In the genomic region with DNA sequence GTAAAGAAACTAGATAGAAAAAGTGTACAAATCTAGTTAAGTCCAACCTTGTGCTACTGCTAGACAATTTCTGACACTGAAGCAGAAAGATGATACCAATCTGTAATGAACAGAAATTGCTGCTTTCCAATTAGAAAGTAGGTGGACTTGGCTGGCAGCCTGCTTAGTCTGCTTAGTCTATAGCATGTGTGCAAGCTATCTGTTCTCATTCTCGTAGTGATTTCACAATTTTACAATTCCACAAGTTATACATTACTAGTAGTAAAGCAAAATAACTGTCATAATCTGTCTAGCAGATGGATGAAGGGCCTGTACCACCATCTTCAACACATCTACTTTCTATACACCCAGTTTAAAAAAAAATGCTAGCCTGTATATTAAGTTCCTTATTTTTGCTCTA, we compare ENCODE assay signal across 23 mouse cellular contexts.
A peak's percentile ranks its signal among the peaks of the same experiment; 100 is the strongest.
DNase-seq lines count a peak whose midpoint lies in the region; ATAC-seq and TF ChIP-seq lines count a peak whose summit lies in the region.
"Had no signal": no experiment of that assay in that cellular context is flagged by ENCODE, and none has a peak within 500 bp of the region (broad histone marks: within the 10 kb centered on the region; RNA-seq: fewer than 3 reads in every experiment).

No protein-coding gene starts in this region.

- no peak for TF ChIP-seq CTCF in forebrain, postnatal 0 days (IDR thresholded peaks at IDR 0.05; ENCODE audit: low read depth)
- TF ChIP-seq CTCF in layer of hippocampus, adult 2 months (conservative IDR thresholded peaks at IDR 0.05): no peak
- no peak for TF ChIP-seq CTCF in brain, embryonic 14.5 days (IDR thresholded peaks at IDR 0.05; ENCODE audit: borderline replicate concordance, extremely low read depth, insufficient read depth, insufficient read length)

- H3K27me3 ChIP-seq in forebrain, embryonic 14.5 days (replicated peaks; ENCODE audit: control insufficient read depth, insufficient read depth, low read length): no peaks in the 10 kb centered on the region
- no peaks in the 10 kb centered on the region for H3K27me3 ChIP-seq in forebrain, postnatal 0 days (ENCODE audit: insufficient read depth, low read length)
- H3K27me3 ChIP-seq: CH12.LX; embryonic facial prominence, embryonic 12.5 days; embryonic facial prominence, embryonic 15.5 days; forebrain, embryonic 15.5 days; hindbrain, embryonic 12.5 days; hindbrain, embryonic 15.5 days had no signal

- WGBS in forebrain, embryonic 14.5 days: 71% methylated on average over 1 of the region's 1 CpGs
- 59% methylated on average over 1 of the region's 1 CpGs for WGBS in forebrain, postnatal 0 days

- H3K4me3 ChIP-seq in forebrain, embryonic 14.5 days (ENCODE audit: low read depth, low read length): no peak overlapping the region
- H3K4me3 ChIP-seq in forebrain, postnatal 0 days (ENCODE audit: low read depth, low read length): no peak overlapping the region
- H3K4me3 ChIP-seq in layer of hippocampus, adult 2 months: no peak overlapping the region
- H3K4me3 ChIP-seq: embryonic facial prominence, embryonic 12.5 days; embryonic facial prominence, embryonic 15.5 days; forebrain, embryonic 15.5 days; gastrocnemius, adult 2 months; hindbrain, embryonic 12.5 days; hindbrain, embryonic 15.5 days had no signal

- no peak overlapping the region for H3K9ac ChIP-seq in forebrain, embryonic 14.5 days (ENCODE audit: low read length)
- H3K9ac ChIP-seq in forebrain, postnatal 0 days: no peak overlapping the region
- H3K9ac ChIP-seq: embryonic facial prominence, embryonic 12.5 days; embryonic facial prominence, embryonic 15.5 days; forebrain, embryonic 15.5 days; hindbrain, embryonic 12.5 days; hindbrain, embryonic 15.5 days had no signal

- no peak overlapping the region for H3K4me2 ChIP-seq in forebrain, embryonic 14.5 days (ENCODE audit: low read length)
- no peak overlapping the region for H3K4me2 ChIP-seq in forebrain, postnatal 0 days (ENCODE audit: low read depth)
- H3K4me2 ChIP-seq: embryonic facial prominence, embryonic 12.5 days; embryonic facial prominence, embryonic 15.5 days; forebrain, embryonic 15.5 days; heart, embryonic 11.5 days; hindbrain, embryonic 12.5 days; hindbrain, embryonic 15.5 days had no signal

- no peaks in the 10 kb centered on the region for H3K36me3 ChIP-seq in forebrain, embryonic 14.5 days (ENCODE audit: control insufficient read depth, insufficient read depth, low read length)
- H3K36me3 ChIP-seq in forebrain, postnatal 0 days (ENCODE audit: insufficient read depth): no peaks in the 10 kb centered on the region
- H3K36me3 ChIP-seq: embryonic facial prominence, embryonic 12.5 days; embryonic facial prominence, embryonic 15.5 days; forebrain, embryonic 15.5 days; hindbrain, embryonic 12.5 days; hindbrain, embryonic 15.5 days had no signal

- TF ChIP-seq POLR2A in brain, embryonic 14.5 days (IDR thresholded peaks at IDR 0.05; ENCODE audit: borderline replicate concordance, extremely low read depth, insufficient read depth, insufficient read length, poor library complexity, severe bottlenecking): no peak

- ATAC-seq in forebrain, embryonic 14.5 days: no peak
- ATAC-seq in forebrain, postnatal 0 days: no peak
- ATAC-seq in inflammation-experienced regulatory T-cells, adult 6 months: no peak
- ATAC-seq: forebrain, embryonic 15.5 days had no signal

- no peak overlapping the region for H3K27ac ChIP-seq in forebrain, embryonic 14.5 days (ENCODE audit: low read depth, low read length)
- H3K27ac ChIP-seq in forebrain, postnatal 0 days (ENCODE audit: low read depth, low read length): no peak overlapping the region
- H3K27ac ChIP-seq in layer of hippocampus, adult 2 months: peak overlapping the region; percentile 15; the same call in 1 of the 2 replicates
- H3K27ac ChIP-seq: embryonic facial prominence, embryonic 15.5 days; forebrain, embryonic 15.5 days; gastrocnemius, adult 2 months; hindbrain, embryonic 12.5 days; hindbrain, embryonic 15.5 days had no signal

- H3K9me3 ChIP-seq in forebrain, embryonic 14.5 days (replicated peaks; ENCODE audit: control insufficient read depth, low read length): no peaks in the 10 kb centered on the region
- H3K9me3 ChIP-seq in forebrain, postnatal 0 days (ENCODE audit: low read length): no peaks in the 10 kb centered on the region
- H3K9me3 ChIP-seq: embryonic facial prominence, embryonic 12.5 days; embryonic facial prominence, embryonic 15.5 days; forebrain, embryonic 15.5 days; G1E; hindbrain, embryonic 12.5 days; hindbrain, embryonic 15.5 days had no signal

- H3K4me1 ChIP-seq in forebrain, embryonic 14.5 days (ENCODE audit: control insufficient read depth, insufficient read depth, low read length): peaks cover 3% of the 10 kb centered on the region; the same call in 1 of the 2 replicates
- no peaks in the 10 kb centered on the region for H3K4me1 ChIP-seq in forebrain, postnatal 0 days (ENCODE audit: insufficient read depth)
- H3K4me1 ChIP-seq: embryonic facial prominence, embryonic 12.5 days; embryonic facial prominence, embryonic 15.5 days had no signal

- peak; percentile 30 for DNase-seq in forebrain, embryonic 14.5 days (ENCODE audit: low spot score)
- DNase-seq in forebrain, postnatal 0 days: no peak
- peak in 1 of 2 experiments; percentile 16 for DNase-seq in layer of hippocampus, adult 2 months (ENCODE audit: low spot score in 2 of 2)
- no peak for DNase-seq in layer of hippocampus, adult 9-10 months (ENCODE audit: low spot score)
- DNase-seq in brain, embryonic 14.5 days (ENCODE audit: low read depth): peak; percentile 29
- DNase-seq: adrenal gland, adult 2 months; adrenal gland, postnatal 14 days; B cell, adult 2 months; cerebellum, adult 11-12 months; cerebellum, adult 8-10 months; gastrocnemius, postnatal 14 days; heart, adult 11 months; kidney, adult 11 months had no signal

Comparison
In these comparisons a context has a peak if more than half of its experiments do, and no peak if none do; other contexts are left out.
1. DNase-seq: peak in forebrain, embryonic 14.5 days (single experiment) and brain, embryonic 14.5 days (single experiment); none in forebrain, postnatal 0 days (single experiment) and layer of hippocampus, adult 9-10 months (single experiment).